Mouse (Mus musculus) spleen, adult 2 months (tissue): ENCODE measurements around the gene Smlr1. TPM values are rescaled to one million over a fixed set of nuclear protein-coding genes. Genes with fewer than 3 reads are reported as not detected.

ENCODE experiments used
- DNase-seq, 2 experiments: peaks; one replicate each; pipeline versions ENCODE4 v3.0.0 to v3.0.0-alpha.2; 2012 to 2021; ENCODE audit warnings: low spot score in 2 of 2, low read depth in 1 of 2
- H3K27ac ChIP-seq: fragments of 200-500 bp; 2 replicates; pipeline ENCODE4 v1.5.1; 2012; ENCODE audit warnings: low read length, inconsistent platforms; ENCODE audit not compliant: insufficient read depth
- H3K27me3 ChIP-seq: fragments of 200-500 bp; 2 replicates; pipeline ENCODE4 v1.6.1; 2012; ENCODE audit warnings: mild to moderate bottlenecking, moderate library complexity, low read length, inconsistent platforms; ENCODE audit not compliant: control insufficient read depth, insufficient read depth
- H3K36me3 ChIP-seq: fragments of 200-500 bp; 2 replicates; pipeline ENCODE4 v1.6.1; 2012; ENCODE audit warnings: mild to moderate bottlenecking, low read length, inconsistent platforms; ENCODE audit not compliant: control insufficient read depth, insufficient read depth
- H3K4me1 ChIP-seq: fragments of 200-500 bp; 2 replicates; pipeline ENCODE4 v1.6.1; 2011; ENCODE audit warnings: inconsistent platforms; ENCODE audit not compliant: control insufficient read depth, insufficient read depth, insufficient read length
- H3K4me3 ChIP-seq: fragments of 200-500 bp; 2 replicates; pipeline ENCODE4 v1.5.1; 2011; ENCODE audit warnings: mild to moderate bottlenecking, inconsistent platforms; ENCODE audit not compliant: insufficient read depth, insufficient read length; ENCODE audit errors: extremely low read depth
- CTCF ChIP-seq: fragments of 200-500 bp; IDR thresholded peaks from 2 replicates; pipeline ENCODE4 v1.5.1; 2011; ENCODE audit warnings: mild to moderate bottlenecking, inconsistent platforms; ENCODE audit not compliant: insufficient read depth, insufficient read length, insufficient replicate concordance; ENCODE audit errors: extremely low read depth
- POLR2A ChIP-seq: fragments of 200-500 bp; IDR thresholded peaks from 2 replicates; pipeline ENCODE4 v1.6.1; 2011; ENCODE audit warnings: low read depth, low read length, inconsistent platforms
- WGBS: fragments of 180-500 bp; shearing (Covaris S2); methylation state at CpG from one replicate; pipeline ENCODE4 v1.1.7; 2018; 5-methylcytosine and 5-hydroxymethylcytosine counted together
- polyA plus RNA-seq: library from polyadenylated mRNA; depleted of rRNA; stranded (reverse); fragments of >200 nt; gene quantifications from 2 replicates; pipeline ENCODE4 v1.2.3, GENCODE M21; 2012; rRNA removed

Gene Smlr1
- polyA plus RNA-seq = not detected in 2 replicates

GRCm38 (mm10) chr10:25535891-25536331 lies at the start of gene Smlr1:
Smlr1 (minus strand) TSS chr10:25536267.
- Histone ChIP-seq H3K36me3 (no peaks in the 10 kb centered on the region), H3K4me3 (no peak within 1 kb of the TSS), H3K4me1 (no peaks in the 10 kb centered on the region), H3K27me3 (no peaks in the 10 kb centered on the region), H3K27ac (no peak within 1 kb of the TSS)
- WGBS = 91% methylated on average over 10 of the region's 10 CpGs
- DNase-seq = no peak
- TF ChIP-seq CTCF (no peak), POLR2A (no peak)

GRCm38 (mm10) chr10:25584899-25585298 lies 48.8 kb upstream of the Smlr1 start:
- no peaks in the 10 kb centered on the region for H3K27me3 ChIP-seq
- no peaks in the 10 kb centered on the region for H3K4me1 ChIP-seq
- no peak overlapping the region for H3K4me3 ChIP-seq
- WGBS = 96% methylated on average over 6 of the region's 6 CpGs
- no peak overlapping the region for H3K27ac ChIP-seq
- DNase-seq = no peak
- TF ChIP-seq POLR2A = no peak
- TF ChIP-seq CTCF = no peak
- no peaks in the 10 kb centered on the region for H3K36me3 ChIP-seq

GRCm38 (mm10) chr10:25580066-25580465 lies 44.0 kb upstream of the Smlr1 start:
- H3K27ac ChIP-seq = no peak overlapping the region
- 64% methylated on average over 2 of the region's 2 CpGs for WGBS
- H3K4me1 ChIP-seq = no peaks in the 10 kb centered on the region
- DNase-seq = no peak
- no peaks in the 10 kb centered on the region for H3K36me3 ChIP-seq
- no peak overlapping the region for H3K4me3 ChIP-seq
- no peaks in the 10 kb centered on the region for H3K27me3 ChIP-seq
- no peak for TF ChIP-seq CTCF
- no peak for TF ChIP-seq POLR2A

- Histone ChIP-seq H3K27me3 (no peaks in the 10 kb centered on the region), H3K27ac (no peak overlapping the region), H3K4me3 (no peak overlapping the region), H3K36me3 (no peaks in the 10 kb centered on the region), H3K4me1 (no peaks in the 10 kb centered on the region)
- DNase-seq = no peak
- TF ChIP-seq CTCF (no peak), POLR2A (no peak)
- 86% methylated on average over 9 of the region's 9 CpGs for WGBS
These were observed 35.5 kb upstream of the Smlr1 start for GRCm38 (mm10) chr10:25571319-25572240.

GRCm38 (mm10) chr10:25552936-25553335 lies 16.9 kb upstream of the Smlr1 start:
- Histone ChIP-seq H3K27me3 (no peaks in the 10 kb centered on the region), H3K27ac (no peak overlapping the region), H3K4me1 (no peaks in the 10 kb centered on the region), H3K4me3 (no peak overlapping the region), H3K36me3 (no peaks in the 10 kb centered on the region)
- 88% methylated on average over 4 of the region's 4 CpGs for WGBS
- no peak for DNase-seq
- TF ChIP-seq CTCF (no peak), POLR2A (no peak)

- no peak for DNase-seq
- no peaks in the 10 kb centered on the region for H3K27me3 ChIP-seq
- H3K36me3 ChIP-seq = no peaks in the 10 kb centered on the region
- H3K4me1 ChIP-seq = no peaks in the 10 kb centered on the region
- TF ChIP-seq POLR2A = no peak
- no peak for TF ChIP-seq CTCF
- WGBS = 96% methylated on average over 3 of the region's 3 CpGs
- no peak overlapping the region for H3K27ac ChIP-seq
- H3K4me3 ChIP-seq = no peak overlapping the region
These were observed 5.0 kb upstream of the Smlr1 start for GRCm38 (mm10) chr10:25541097-25541496.

GRCm38 (mm10) chr10:25539771-25540168 lies 3.7 kb upstream of the Smlr1 start:
- TF ChIP-seq POLR2A (no peak), CTCF (no peak)
- Histone ChIP-seq H3K4me3 (no peak overlapping the region), H3K36me3 (no peaks in the 10 kb centered on the region), H3K27me3 (no peaks in the 10 kb centered on the region), H3K27ac (no peak overlapping the region), H3K4me1 (no peaks in the 10 kb centered on the region)
- no peak for DNase-seq
- WGBS = 89% methylated on average over 6 of the region's 6 CpGs
